Mouse (Mus musculus): ENCODE measurements at regions not wholly inside any gene's neighbourhood (a gene's known extent, or its start where the extent isn't known, plus 50 kb on each side); places are given as distances from the start of the nearest gene placed in this dataset.

GRCm38 (mm10) chr14:103898689-103899088, 54.5 kb upstream of the Ednrb start:
- Histone ChIP-seq H3K27me3 (ENCODE audit: control insufficient read depth, insufficient read depth, low read length) (no peaks in the 10 kb centered on the region), H3K4me1 (ENCODE audit: control insufficient read depth, insufficient read depth, insufficient read length, low read length) (no peaks in the 10 kb centered on the region), H3K27ac (ENCODE audit: insufficient read depth, low read depth, low read length) (no peak overlapping the region), H3K36me3 (ENCODE audit: control insufficient read depth, insufficient read depth, low read length) (no peaks in the 10 kb centered on the region), H3K4me3 (ENCODE audit: low read depth, low read length) (no peak overlapping the region)
- 60% methylated on average over 9 of the region's 9 CpGs for WGBS
- TF ChIP-seq POLR2A (IDR thresholded peaks at IDR 0.05; ENCODE audit: low read depth, low read length): no peak
- no peak for TF ChIP-seq CTCF (IDR thresholded peaks at IDR 0.05; ENCODE audit: extremely low read depth, insufficient read length, insufficient replicate concordance, low read depth, low read length)

GRCm38 (mm10) chr14:103895261-103895660, 51.1 kb upstream of the Ednrb start:
- H3K4me3 ChIP-seq (ENCODE audit: low read depth, low read length): no peak overlapping the region
- TF ChIP-seq CTCF (IDR thresholded peaks at IDR 0.05; ENCODE audit: extremely low read depth, insufficient read length, insufficient replicate concordance, low read depth, low read length) (no peak), POLR2A (IDR thresholded peaks at IDR 0.05; ENCODE audit: low read depth, low read length) (no peak)
- no peaks in the 10 kb centered on the region for H3K27me3 ChIP-seq (ENCODE audit: control insufficient read depth, insufficient read depth, low read length)
- 86% methylated on average over 7 of the region's 7 CpGs for WGBS
- no peaks in the 10 kb centered on the region for H3K36me3 ChIP-seq (ENCODE audit: control insufficient read depth, insufficient read depth, low read length)
- no peaks in the 10 kb centered on the region for H3K4me1 ChIP-seq (ENCODE audit: control insufficient read depth, insufficient read depth, insufficient read length, low read length)
- H3K27ac ChIP-seq (ENCODE audit: insufficient read depth, low read depth, low read length): no peak overlapping the region
